Mouse (Mus musculus) limb, embryonic 11.5 days (tissue): ENCODE measurements around the gene Tmem108. TPM values are rescaled to one million over a fixed set of nuclear protein-coding genes. Genes with fewer than 3 reads are reported as not detected.

Experiments
- ATAC-seq: fragments of 200-750 bp; cut with Nextera tagmentation; 2 replicates; pipeline ENCODE4 v1.8.0; 2017; ENCODE audit warnings: low read depth; ENCODE audit not compliant: insufficient number of reproducible peaks, low FRiP score, low TSS enrichment
- DNase-seq: peaks from one replicate; pipeline ENCODE4 v3.0.0-alpha.2; 2015; ENCODE audit warnings: low spot score
- H3K27ac ChIP-seq: fragments of 300-500 bp; sonication (generic); replicated peaks from 2 replicates; pipeline ENCODE4 v1.5.1; 2014; ENCODE audit warnings: low read depth, mild to moderate bottlenecking, low read length
- H3K27me3 ChIP-seq: fragments of 300-500 bp; sonication (generic); 2 replicates; pipeline ENCODE4 v1.6.1; 2014; ENCODE audit warnings: mild to moderate bottlenecking, low read length, mixed read lengths; ENCODE audit not compliant: control insufficient read depth, insufficient read depth
- H3K36me3 ChIP-seq: fragments of 300-500 bp; sonication (generic); 2 replicates; pipeline ENCODE4 v1.6.1; 2014; ENCODE audit warnings: mild to moderate bottlenecking, low read length, moderate library complexity, mixed read lengths; ENCODE audit not compliant: control insufficient read depth, insufficient read depth
- H3K4me1 ChIP-seq: fragments of 300-500 bp; sonication (generic); 2 replicates; pipeline ENCODE4 v1.6.1; 2014; ENCODE audit warnings: low read length, mixed read lengths; ENCODE audit not compliant: control insufficient read depth, insufficient read depth
- H3K4me2 ChIP-seq: fragments of 300-500 bp; sonication (generic); 2 replicates; pipeline ENCODE4 v1.6.1; 2014; ENCODE audit warnings: low read depth, mild to moderate bottlenecking, moderate library complexity; ENCODE audit not compliant: severe bottlenecking
- H3K4me3 ChIP-seq: fragments of 300-500 bp; sonication (generic); 2 replicates; pipeline ENCODE4 v1.5.1; 2014; ENCODE audit warnings: low read depth, low read length
- H3K9ac ChIP-seq: fragments of 300-500 bp; sonication (generic); 2 replicates; pipeline ENCODE4 v1.6.1; 2014; ENCODE audit warnings: mild to moderate bottlenecking, low read length
- H3K9me3 ChIP-seq: fragments of 300-500 bp; sonication (generic); 2 replicates; pipeline ENCODE4 v1.6.1; 2016; ENCODE audit warnings: low read length; ENCODE audit not compliant: control insufficient read depth
- WGBS: fragments of 180-500 bp; shearing (Covaris S2); extraction: QIAGEN DNeasy Blood & Tissue Kit; methylation state at CpG from one replicate; pipeline ENCODE4 v1.1.7; 2014; 5-methylcytosine and 5-hydroxymethylcytosine counted together
- polyA plus RNA-seq: library from polyadenylated mRNA; unstranded; fragments of >200 nt; fragmentation: Nextera tagmentation; extraction: Ambion mirVana; gene quantifications from 2 replicates; pipeline ENCODE4 v1.2.1, GENCODE M21; 2014

Tmem108 gene
- polyA plus RNA-seq, 1 experiment from 2014 or later: 11.9 TPM

GRCm38 (mm10) chr9:103689697-103690096, 71.9 kb downstream of the Tmem108 start:
- H3K4me3 ChIP-seq: no peak overlapping the region
- ATAC-seq: no peak
- 82% methylated on average over 7 of the region's 7 CpGs for WGBS
- no peak overlapping the region for H3K27ac ChIP-seq
- H3K9ac ChIP-seq: no peak overlapping the region
- H3K9me3 ChIP-seq: no peaks in the 10 kb centered on the region
- H3K27me3 ChIP-seq: no peaks in the 10 kb centered on the region
- no peak for DNase-seq
- H3K36me3 ChIP-seq: no peaks in the 10 kb centered on the region
- H3K4me1 ChIP-seq: no peaks in the 10 kb centered on the region
- no peak overlapping the region for H3K4me2 ChIP-seq

- Histone ChIP-seq H3K27ac (no peak overlapping the region), H3K4me2 (no peak overlapping the region)
- WGBS: 88% methylated on average over 10 of the region's 10 CpGs
These were observed 72.6 kb downstream of the Tmem108 start for GRCm38 (mm10) chr9:103689006-103689405.

GRCm38 (mm10) chr9:103687130-103687529, 74.5 kb downstream of the Tmem108 start:
- H3K9me3 ChIP-seq: no peaks in the 10 kb centered on the region
- no peaks in the 10 kb centered on the region for H3K36me3 ChIP-seq
- 66% methylated on average over 6 of the region's 6 CpGs for WGBS

More at GRCm38 (mm10) chr9:103689006-103689405, 72.6 kb downstream of the Tmem108 start:
- H3K9ac ChIP-seq: no peak overlapping the region
- H3K9me3 ChIP-seq: no peaks in the 10 kb centered on the region
- no peaks in the 10 kb centered on the region for H3K36me3 ChIP-seq
- DNase-seq (no peak), ATAC-seq (no peak)
- no peaks in the 10 kb centered on the region for H3K27me3 ChIP-seq
- H3K4me3 ChIP-seq: no peak overlapping the region
- H3K4me1 ChIP-seq: no peaks in the 10 kb centered on the region

GRCm38 (mm10) chr9:103681741-103682330, 79.8 kb downstream of the Tmem108 start:
- Histone ChIP-seq H3K4me3 (no peak overlapping the region), H3K27me3 (no peaks in the 10 kb centered on the region)
- no peak for DNase-seq

More at GRCm38 (mm10) chr9:103687130-103687529, 74.5 kb downstream of the Tmem108 start:
- Histone ChIP-seq H3K4me3 (no peak overlapping the region), H3K4me2 (no peak overlapping the region), H3K27ac (no peak overlapping the region), H3K4me1 (no peaks in the 10 kb centered on the region), H3K9ac (no peak overlapping the region), H3K27me3 (no peaks in the 10 kb centered on the region)
- no peak for DNase-seq
- no peak for ATAC-seq

GRCm38 (mm10) chr9:103679234-103679633, 82.4 kb downstream of the Tmem108 start:
- Histone ChIP-seq H3K27ac (no peak overlapping the region), H3K4me2 (no peak overlapping the region), H3K9me3 (no peaks in the 10 kb centered on the region), H3K4me1 (peaks cover 3% of the 10 kb centered on the region; the same call in 1 of the 2 replicates), H3K27me3 (no peaks in the 10 kb centered on the region), H3K4me3 (no peak overlapping the region), H3K9ac (no peak overlapping the region), H3K36me3 (no peaks in the 10 kb centered on the region)
- 44% methylated on average over 2 of the region's 2 CpGs for WGBS
- ATAC-seq (no peak), DNase-seq (no peak)

More at GRCm38 (mm10) chr9:103681741-103682330, 79.8 kb downstream of the Tmem108 start:
- H3K9ac ChIP-seq: no peak overlapping the region
- no peak for ATAC-seq
- no peak overlapping the region for H3K27ac ChIP-seq
- H3K9me3 ChIP-seq: no peaks in the 10 kb centered on the region
- H3K4me1 ChIP-seq: peaks cover 3% of the 10 kb centered on the region; the same call in 1 of the 2 replicates
- WGBS: 54% methylated on average over 4 of the region's 4 CpGs
- no peaks in the 10 kb centered on the region for H3K36me3 ChIP-seq
- no peak overlapping the region for H3K4me2 ChIP-seq

GRCm38 (mm10) chr9:103678531-103679060, 83.0 kb downstream of the Tmem108 start:
- no peak overlapping the region for H3K9ac ChIP-seq
- ATAC-seq (no peak), DNase-seq (no peak)
- H3K27me3 ChIP-seq: no peaks in the 10 kb centered on the region
- 67% methylated on average over 7 of the region's 7 CpGs for WGBS
- H3K4me3 ChIP-seq: no peak overlapping the region
- no peak overlapping the region for H3K27ac ChIP-seq
- no peaks in the 10 kb centered on the region for H3K9me3 ChIP-seq
- H3K36me3 ChIP-seq: no peaks in the 10 kb centered on the region
- H3K4me2 ChIP-seq: no peak overlapping the region
- peaks cover 3% of the 10 kb centered on the region; the same call in 1 of the 2 replicates for H3K4me1 ChIP-seq

- Histone ChIP-seq H3K4me1 (peaks cover 3% of the 10 kb centered on the region; the same call in 1 of the 2 replicates), H3K4me3 (no peak overlapping the region), H3K27me3 (no peaks in the 10 kb centered on the region), H3K27ac (no peak overlapping the region), H3K36me3 (no peaks in the 10 kb centered on the region), H3K9ac (no peak overlapping the region), H3K4me2 (no peak overlapping the region), H3K9me3 (no peaks in the 10 kb centered on the region)
- DNase-seq (no peak), ATAC-seq (no peak)
- 62% methylated on average over 5 of the region's 5 CpGs for WGBS
These were observed 83.8 kb downstream of the Tmem108 start for GRCm38 (mm10) chr9:103677811-103678210.

- no peaks in the 10 kb centered on the region for H3K27me3 ChIP-seq
- WGBS: 87% methylated on average over 13 of the region's 13 CpGs
- no peaks in the 10 kb centered on the region for H3K36me3 ChIP-seq
- no peak overlapping the region for H3K4me2 ChIP-seq
- no peak overlapping the region for H3K4me3 ChIP-seq
- peaks cover 3% of the 10 kb centered on the region; the same call in 1 of the 2 replicates for H3K4me1 ChIP-seq
- DNase-seq: no peak
- H3K27ac ChIP-seq: no peak overlapping the region
- H3K9me3 ChIP-seq: no peaks in the 10 kb centered on the region
- no peak overlapping the region for H3K9ac ChIP-seq
- ATAC-seq: no peak
These were observed 85.7 kb downstream of the Tmem108 start for GRCm38 (mm10) chr9:103675721-103676480.
